Mouse (Mus musculus): ENCODE measurements around the gene Msi2. TPM values are rescaled to one million over a fixed set of nuclear protein-coding genes. Genes with fewer than 3 reads are reported as not detected.

The Msi2 gene
- total RNA-seq, 1 experiment from 2014 or later: 151 TPM

DNA sequence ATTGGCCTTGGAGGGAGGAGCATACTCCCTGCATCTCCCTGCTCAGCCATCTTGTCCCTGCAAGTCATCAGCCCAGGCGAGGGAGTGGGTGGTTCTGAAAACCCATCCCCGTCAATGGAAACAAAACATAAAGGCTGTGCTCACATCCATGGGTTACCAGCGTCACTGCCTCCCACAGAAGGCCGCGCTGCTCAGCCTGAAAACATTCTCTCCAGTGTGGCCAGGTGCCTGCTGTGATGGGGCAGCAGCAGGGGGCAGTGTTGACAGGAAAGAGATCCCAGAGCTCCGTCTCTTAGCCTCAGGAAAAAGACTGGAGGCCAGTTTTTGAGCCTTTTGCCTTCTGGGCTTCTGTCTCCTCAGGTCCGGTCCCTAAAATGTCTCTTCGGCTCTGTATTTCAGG is 165.3 kb downstream of the Msi2 start:
- ATAC-seq (replicated peaks; ENCODE audit: low read depth, poor library complexity, severe bottlenecking): no peak; the same call in 1 of the 2 replicates

DNA sequence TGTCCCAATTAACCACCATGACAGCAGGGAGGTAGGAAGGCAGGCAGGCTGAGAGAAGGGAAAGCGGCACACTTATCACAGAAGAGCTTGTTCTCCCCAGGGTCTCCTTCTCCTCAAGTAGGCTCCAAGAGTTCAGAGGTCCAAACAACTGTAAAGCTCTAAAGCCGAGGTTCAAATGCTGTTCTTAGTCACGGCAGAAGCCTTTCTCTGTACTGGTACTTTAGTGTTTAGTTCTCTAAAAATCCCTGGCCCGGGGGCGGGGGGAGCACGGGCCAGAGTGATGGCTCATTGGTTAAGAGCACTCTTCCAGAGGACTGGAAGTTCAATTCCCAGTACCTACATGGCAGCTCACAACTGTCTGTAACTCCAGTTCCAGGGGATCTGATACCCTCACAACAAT is 165.9 kb downstream of the Msi2 start:
- ATAC-seq (replicated peaks; ENCODE audit: low read depth, poor library complexity, severe bottlenecking): no peak

DNA sequence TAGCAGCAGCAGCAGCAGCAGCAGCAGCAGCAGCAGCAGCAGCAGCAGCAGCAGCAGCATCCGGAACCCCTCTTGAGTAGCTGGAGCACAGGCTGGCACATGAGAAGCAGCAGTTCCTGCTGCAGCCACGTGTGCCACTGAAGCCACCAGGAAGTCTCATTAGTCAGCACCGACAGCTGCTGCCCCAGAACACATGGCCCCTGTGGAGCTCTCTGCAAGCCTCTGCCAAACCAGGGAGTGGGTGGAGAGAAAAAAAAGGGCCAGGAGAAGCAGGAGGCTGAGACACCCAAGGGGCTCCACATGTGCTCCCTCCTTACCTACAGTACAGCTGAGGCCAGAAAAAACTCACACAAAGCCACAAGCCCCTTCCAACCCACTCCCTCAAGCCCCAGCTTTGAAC is 167.3 kb downstream of the Msi2 start:
- peak; percentile 80 for ATAC-seq (replicated peaks; ENCODE audit: low read depth, poor library complexity, severe bottlenecking)

DNA sequence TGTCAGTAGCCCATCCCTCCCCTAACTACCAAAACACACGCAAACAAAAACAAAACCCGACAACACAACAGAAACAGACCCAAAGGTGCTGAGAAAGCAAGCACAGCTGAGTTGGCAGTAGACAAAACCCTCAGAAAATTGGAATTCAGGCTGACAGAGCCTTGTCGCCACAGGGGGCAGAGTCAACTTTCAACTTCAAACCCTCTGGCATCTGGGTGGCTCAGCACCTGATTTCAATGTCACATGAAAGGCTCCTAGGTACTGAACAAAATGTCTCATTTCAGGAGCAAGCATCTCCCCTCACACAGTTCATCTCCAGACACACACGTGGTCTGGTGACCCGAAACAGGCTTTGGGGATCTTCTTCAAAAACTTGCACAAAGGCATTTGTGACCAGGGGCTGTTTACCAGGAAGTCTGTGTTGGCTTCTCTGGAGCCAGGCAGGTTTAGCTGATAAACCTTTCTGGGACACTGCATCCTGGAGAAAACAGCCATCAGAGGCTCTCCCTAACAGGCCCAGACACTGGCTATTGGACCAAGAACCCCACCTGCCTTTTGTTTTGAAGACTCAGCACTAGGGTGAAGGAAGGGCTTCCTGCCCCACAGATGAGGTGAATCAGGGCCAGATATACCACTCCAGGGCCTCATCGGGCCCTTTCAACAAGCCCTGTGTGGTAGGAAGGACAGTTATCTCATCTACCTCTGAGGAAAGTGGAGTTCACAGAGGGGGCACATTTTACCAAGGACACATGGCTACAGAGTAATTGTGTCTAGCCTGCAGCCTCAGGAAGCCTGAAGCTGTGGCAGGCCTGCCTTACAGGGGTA is 168.0 kb downstream of the Msi2 start:
- ATAC-seq (replicated peaks; ENCODE audit: low read depth, poor library complexity, severe bottlenecking): no peak

DNA sequence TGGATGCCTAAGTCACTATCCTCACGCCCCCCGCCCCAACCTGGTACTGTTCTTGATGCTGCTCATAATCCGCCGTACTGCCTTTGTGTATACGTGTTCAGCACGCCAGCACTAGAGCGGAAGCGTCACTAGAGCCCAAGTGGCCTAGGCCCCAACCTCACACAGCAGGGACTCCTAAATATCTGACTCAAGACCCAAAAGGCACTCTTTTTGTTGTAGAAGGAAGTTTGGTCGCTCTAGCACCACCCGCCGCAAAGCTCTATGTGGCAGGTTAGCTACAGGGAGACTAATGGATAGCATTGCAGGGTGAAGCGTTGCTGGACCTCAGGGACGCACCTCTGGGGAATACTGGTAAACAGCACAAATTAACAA is 168.8 kb downstream of the Msi2 start:
- ATAC-seq (replicated peaks; ENCODE audit: low read depth, poor library complexity, severe bottlenecking): no peak

DNA sequence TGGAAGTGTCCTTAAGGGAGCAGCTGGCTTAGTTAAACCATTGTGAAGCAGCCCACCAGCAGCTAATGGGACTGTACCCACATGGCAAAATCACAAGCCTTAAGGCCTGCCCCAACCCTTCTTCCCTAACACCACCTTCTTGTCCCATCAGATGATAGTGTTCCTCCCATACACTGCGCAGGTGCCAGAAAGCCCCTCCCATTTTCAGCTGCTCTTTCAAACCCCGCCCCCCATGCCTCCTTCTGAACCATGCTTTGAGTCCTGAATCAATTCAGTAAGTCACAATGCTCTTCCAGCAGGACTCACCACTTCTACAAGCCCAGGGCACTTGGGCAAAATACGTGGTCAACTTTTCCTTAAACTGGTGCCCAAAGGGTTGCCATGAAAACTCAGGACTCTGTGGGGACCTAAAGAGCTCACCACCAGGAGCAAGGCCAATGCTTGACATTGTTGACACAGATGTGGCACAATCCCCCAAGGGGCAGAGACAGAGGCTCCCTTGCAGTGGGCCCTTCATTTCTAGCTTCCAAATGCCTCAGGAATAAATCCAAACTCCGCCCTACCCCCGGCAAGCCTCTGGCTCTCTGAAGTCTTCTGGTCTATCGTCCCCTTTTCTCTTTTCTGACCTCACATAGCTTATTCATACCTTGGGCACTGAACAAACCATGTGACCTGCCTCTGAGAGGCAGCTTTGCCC is 169.3 kb downstream of the Msi2 start:
- no peak for ATAC-seq (replicated peaks; ENCODE audit: low read depth, poor library complexity, severe bottlenecking)

DNA sequence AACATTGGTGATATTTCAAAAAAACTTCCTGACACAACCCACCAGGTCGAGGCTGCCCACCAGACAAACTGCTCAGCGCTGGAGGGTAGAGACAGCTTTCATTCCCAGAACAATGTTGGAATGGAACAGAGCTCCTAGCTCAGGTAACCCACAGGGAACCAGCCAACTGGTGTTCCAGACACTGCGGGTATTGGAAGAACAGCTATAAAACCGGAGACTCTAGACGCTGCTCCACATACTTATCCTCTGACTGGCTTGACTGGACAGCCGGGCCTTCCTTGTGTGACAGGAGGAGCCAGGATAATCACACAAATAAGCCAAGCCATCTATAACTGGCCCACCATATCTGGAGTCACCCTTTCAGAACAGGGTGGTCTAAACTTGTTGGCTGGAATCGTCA is 169.9 kb downstream of the Msi2 start:
- ATAC-seq (replicated peaks; ENCODE audit: low read depth, poor library complexity, severe bottlenecking): no peak

DNA sequence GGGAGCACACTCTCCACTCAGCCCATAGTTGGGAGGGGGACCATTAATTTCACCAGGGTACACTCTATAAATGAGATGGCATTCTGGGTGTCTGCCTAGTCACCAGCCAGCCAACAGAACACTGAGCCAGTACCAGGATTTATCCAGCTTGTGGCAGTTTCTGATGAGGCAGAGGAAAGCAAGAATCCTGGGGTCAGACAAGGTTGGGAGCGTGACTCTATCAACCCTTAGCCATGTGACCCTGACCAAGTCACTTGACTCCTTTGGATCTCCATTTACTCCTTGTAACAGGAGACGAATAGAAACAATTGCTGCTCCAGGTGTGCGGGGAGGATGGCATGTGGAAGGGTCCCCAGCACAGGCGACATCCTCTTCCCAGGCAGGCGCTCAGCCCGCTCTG is 174.5 kb downstream of the Msi2 start:
- no peak for ATAC-seq (replicated peaks; ENCODE audit: low read depth, poor library complexity, severe bottlenecking)

DNA sequence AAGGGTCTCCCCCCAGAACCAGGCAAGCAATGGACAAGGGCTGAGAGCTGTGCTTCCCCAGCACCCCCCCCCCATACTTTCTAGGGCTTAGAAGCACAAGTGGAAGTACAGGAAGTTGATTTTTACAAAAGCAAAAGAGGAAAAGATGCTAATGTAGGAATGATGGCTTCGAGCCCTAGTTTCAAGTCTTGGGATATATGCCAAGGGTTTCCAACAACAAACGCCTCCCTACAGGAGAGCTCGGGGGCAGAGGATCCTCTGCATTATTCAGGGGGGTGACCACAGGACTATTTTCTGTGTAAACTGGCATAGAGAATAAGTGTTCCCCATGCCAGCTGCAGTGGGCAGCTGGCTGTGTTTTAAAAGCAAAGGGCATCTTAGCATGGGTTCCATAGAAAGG is 175.5 kb downstream of the Msi2 start:
- no peak for ATAC-seq (replicated peaks; ENCODE audit: low read depth, poor library complexity, severe bottlenecking)

DNA sequence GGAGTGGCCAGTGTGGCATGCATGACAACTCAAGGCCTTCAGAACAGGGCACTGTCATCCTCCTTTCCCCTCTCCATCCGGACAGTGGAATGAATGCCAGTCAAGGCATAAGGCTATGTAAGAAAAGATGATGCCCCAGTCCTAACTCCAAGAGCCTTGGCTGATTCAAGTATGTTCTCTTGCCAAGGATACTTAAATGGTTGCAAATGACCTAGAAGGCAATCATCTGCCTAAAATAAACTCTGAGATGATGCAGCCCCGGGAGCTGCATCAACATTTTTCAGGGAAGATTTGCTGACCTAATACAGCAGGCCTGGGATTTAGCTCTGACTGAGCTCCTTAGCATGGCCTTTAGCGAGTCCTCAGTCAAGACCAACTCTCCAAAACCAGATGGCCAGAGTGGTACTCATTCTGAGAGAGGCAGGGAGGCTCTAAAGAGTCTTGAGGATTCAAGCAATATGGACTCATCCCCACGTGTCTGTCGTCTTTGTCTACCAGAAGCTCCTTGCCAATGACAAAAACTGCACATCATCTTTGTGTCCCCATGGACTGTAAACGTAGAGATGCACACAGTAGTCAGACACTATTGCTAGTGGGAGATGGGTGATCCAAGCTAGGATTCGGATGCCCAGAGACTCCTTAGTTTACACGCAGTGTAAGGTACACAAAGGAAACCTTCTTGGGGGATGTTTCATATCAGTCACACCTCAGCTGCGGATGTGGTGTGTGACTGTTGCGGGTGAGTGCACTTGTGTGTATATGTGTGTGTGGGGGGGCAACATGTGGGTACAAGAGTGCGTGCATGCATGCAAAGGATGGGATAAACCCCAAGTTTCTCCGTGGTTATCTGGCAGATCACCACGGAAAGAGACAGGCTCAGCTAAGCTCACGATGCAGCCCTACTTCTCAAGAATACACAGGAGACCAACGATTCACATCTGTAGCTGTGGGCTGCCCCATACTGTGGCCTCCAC is 176.4 kb downstream of the Msi2 start:
- no peak for ATAC-seq (replicated peaks; ENCODE audit: low read depth, poor library complexity, severe bottlenecking)

DNA sequence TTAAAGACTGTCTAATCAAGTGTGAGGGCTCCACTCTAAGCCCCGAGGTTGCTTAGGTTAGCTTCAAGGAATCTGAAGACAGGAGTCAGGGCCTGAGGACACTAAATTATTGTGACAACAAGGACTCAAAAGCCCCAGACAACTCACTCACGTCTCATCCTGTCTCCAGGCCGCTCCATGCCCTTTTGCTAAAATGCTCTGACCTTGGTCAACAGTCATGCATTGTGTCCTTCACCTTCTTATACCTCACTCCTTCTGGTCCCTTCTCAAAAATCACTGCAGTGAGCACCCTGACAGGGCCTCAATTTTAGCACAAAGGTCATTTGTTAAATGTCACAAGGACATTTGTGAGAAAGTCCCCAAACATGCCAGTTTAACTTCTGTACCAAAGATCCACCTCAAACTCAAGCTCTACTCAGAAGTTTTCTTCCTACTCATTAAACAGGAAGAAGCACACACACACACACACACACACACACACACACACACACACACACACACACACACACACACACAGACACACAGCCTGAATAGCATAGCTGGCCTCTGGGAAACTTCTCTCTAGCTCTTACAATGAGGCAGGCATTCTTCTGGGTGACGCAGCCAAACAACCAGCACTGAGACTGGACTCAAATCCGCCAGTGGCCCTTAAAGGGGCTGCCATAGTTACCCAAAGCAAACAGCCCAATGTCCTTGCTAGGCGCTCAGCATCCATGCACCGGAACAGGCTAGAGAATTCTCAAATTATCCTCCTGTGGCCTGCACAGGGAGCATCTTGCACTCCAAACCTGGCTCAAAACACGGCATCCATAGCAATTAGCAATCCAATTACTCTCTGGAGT is 178.5 kb downstream of the Msi2 start:
- no peak for ATAC-seq (replicated peaks; ENCODE audit: low read depth, poor library complexity, severe bottlenecking)

DNA sequence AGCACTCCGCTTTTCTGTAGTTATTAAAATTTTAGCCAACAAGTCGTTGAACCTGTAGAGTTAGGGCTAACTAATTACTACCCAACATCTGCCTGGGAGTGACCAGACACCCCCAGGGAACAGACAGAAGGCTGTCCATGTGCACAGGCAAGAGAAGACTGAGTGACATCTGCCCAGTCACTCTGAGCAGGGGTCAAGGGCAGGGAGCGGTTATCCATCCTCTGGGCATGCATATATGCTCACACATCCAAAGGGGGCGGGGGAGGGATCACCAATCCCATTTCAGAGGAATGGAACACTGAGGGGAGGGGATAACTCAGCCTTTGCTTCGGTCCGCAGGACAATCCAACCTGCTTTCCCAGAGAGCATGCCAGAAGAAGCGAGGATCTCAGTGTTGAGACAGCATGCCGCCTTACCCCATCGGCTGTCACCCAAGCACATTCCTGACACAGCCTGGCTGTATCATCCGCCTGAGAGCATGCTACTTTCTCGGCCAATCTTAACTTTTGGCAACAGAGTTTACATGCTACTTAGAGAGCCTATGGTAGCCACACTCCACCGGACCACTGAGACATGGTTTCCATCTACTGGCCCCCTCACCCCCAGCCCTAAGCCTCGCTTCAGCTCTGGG is 179.5 kb downstream of the Msi2 start:
- ATAC-seq (replicated peaks; ENCODE audit: low read depth, poor library complexity, severe bottlenecking): no peak

DNA sequence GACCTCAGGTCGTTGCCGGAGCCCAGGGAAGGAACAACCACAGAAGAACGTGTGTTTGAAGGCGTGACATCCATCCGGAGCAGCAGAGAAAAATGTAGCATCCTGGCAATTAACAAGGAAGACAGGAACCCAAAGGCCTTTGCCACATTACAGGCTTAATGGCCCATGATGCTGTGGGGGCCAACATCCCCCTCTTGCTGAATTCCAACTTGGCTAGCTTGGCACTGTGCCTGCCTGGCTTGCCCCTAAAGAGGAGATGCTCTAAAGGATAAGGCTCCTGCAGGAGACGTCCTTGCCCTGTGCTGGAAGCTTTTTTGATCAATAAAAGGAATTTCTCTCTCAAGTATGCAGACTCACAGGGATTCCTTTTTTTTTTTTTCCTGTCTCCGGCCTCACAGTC is 181.0 kb downstream of the Msi2 start:
- ATAC-seq (replicated peaks; ENCODE audit: low read depth, poor library complexity, severe bottlenecking): no peak

DNA sequence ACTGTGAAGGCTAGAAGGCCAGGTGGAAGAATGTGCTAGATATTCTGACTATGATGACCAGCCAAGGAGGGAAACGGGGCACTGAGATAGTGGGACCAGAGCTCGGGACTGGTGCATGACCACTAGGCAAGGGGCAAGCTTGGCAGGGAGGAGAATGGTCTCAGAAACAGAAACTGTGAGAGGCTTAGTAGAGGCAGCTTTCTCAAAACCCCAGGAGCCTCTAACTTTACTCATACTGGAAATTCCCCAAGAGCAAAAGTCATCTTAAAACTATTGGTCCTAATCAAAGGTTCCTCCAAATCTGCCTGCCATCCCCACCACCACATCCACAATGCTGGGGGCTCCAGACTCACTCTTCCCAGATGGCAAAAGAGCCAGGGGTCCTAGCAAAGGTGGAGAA is 181.5 kb downstream of the Msi2 start:
- no peak for ATAC-seq (replicated peaks; ENCODE audit: low read depth, poor library complexity, severe bottlenecking)

DNA sequence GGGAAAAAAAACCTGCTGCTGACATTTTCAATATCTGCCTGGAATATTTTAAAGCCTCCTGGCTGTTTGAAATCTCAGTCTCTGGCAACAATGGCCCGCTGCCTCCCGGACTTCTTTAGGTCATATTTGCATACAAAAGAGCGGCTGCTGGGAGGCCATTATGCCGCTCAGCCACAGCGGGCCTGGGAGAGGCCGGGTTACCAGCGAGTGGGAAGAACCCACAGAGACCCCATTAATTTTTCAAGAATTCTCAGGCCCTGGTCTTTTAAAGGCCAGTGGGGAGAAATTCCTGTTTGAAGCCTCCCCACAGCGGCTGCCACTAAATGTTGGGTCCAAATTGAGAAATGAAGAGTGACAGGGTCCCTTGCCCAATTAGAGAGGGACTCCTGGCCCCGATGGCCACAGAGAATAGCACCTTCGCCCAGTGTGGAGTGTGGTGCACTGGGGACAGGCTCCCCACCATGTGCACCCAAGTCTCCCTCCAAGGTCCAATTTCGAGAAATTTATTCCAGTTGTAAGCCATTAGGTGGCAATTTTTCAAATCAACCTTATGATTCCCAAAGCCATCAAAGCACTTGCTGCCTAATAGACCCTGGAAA is 183.9 kb downstream of the Msi2 start:
- no peak for ATAC-seq (replicated peaks; ENCODE audit: low read depth, poor library complexity, severe bottlenecking)

DNA sequence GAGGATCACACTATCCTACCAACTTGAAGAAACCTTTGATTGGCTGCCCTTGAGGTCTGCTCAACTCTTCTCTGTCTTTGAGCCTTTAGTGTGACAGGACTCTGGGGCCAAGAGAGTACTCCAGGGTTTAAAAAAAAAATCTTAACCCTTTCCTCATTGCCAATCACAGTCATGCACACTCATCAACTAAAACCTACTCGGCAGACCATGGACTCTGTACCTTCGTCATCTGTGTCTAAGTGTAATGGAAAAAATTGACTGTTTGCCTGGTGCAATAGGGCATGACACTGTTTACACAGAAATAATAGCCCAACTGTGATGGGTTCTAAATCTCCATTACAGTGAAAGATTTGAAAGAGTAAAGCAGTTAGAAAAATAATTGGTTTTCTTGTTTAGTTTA is 186.3 kb downstream of the Msi2 start:
- ATAC-seq (replicated peaks; ENCODE audit: low read depth, poor library complexity, severe bottlenecking): no peak

DNA sequence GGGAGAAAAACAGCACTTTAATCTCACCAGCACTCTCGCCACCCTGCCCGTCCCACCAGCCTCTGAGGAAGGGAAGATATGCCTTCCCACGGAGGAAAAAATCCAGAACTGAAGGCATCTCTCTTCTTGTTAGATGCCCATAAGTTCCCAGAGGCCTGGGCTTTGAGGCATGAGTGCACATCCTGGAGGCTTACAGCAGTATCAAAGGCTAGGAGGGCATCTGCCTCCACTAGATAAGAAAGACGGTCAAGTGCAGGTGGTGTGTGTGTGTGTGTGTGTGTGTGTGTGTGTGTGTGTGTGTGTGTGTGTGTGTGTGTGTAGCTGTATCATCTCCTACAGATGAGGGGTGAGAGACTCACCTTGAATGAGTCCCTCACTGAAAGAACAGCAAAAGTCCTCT is 188.3 kb downstream of the Msi2 start:
- no peak for ATAC-seq (replicated peaks; ENCODE audit: low read depth, poor library complexity, severe bottlenecking)

DNA sequence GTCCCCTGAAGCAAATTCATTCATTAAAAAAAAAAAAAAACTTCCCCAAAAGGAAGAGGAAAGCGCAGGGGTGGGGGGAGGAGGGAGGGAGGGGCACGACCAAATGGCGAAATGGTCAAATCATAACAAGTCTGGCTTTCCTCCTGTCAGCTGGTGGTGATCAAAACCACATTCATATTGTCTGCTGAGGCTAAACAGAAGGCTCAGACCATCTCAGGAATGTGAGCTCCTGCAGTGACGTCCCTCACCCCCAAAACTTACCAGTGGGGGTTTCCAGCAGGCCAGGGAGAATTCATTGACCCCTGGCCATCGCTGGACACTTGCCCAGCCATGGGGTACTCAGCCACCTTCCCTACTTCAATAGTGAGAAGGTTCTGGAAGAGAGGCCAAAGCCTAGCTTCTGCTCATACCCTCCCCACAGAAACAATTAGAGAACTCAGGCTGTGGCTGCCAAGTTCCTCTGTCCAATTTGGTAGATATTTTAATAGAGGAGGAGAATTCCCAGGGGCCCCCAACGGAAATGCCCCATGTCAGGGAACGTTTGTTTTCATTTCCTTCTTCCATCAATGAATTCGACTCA is 189.7 kb downstream of the Msi2 start:
- peak; percentile 50 for ATAC-seq (replicated peaks; ENCODE audit: low read depth, poor library complexity, severe bottlenecking)

DNA sequence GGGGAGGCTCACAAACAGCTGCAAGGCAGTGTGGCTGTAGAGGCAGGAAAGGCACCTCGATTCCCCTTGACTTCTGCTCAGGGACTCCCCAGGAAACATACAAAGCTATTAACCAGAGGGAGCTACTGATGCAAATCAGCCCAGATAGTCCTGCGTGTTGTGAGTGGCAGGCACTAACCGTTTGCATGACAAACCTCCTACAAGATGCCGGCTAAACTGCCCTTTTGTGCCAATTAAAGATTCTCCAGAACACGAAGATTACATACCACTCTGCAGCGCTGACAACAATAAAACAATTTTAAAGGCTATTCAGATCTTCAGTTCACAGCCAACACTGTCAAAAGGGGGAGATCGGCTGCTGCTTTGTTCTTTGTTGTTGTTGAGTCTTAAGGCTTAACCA is 191.6 kb downstream of the Msi2 start:
- ATAC-seq (replicated peaks; ENCODE audit: low read depth, poor library complexity, severe bottlenecking): no peak
